ENCODE assay signal across 16 mouse cellular contexts in genomic region chrX:143678566-143678965, GRCm38 (mm10).
"Had no signal": no experiment of that assay in that cellular context is flagged by ENCODE, and none has a peak within 500 bp of the region (broad histone marks: within the 10 kb centered on the region; RNA-seq: fewer than 3 reads in every experiment).

No protein-coding gene starts in this region.

- H3K4me1 ChIP-seq: neural tube, embryonic 12.5 days; neural tube, embryonic 13.5 days; neural tube, embryonic 15.5 days; stomach, embryonic 15.5 days had no signal

- H3K27ac ChIP-seq: neural tube, embryonic 12.5 days; neural tube, embryonic 13.5 days; neural tube, embryonic 15.5 days; stomach, embryonic 15.5 days; stomach, postnatal 0 days had no signal

- H3K27me3 ChIP-seq: neural tube, embryonic 12.5 days; neural tube, embryonic 13.5 days; neural tube, embryonic 15.5 days; stomach, embryonic 15.5 days had no signal

- H3K9me3 ChIP-seq: neural tube, embryonic 12.5 days; neural tube, embryonic 13.5 days; neural tube, embryonic 15.5 days; stomach, embryonic 15.5 days had no signal

- H3K36me3 ChIP-seq: neural tube, embryonic 12.5 days; neural tube, embryonic 13.5 days; neural tube, embryonic 15.5 days; stomach, embryonic 15.5 days had no signal

- H3K4me3 ChIP-seq: neural tube, embryonic 12.5 days; neural tube, embryonic 13.5 days; neural tube, embryonic 15.5 days; stomach, embryonic 15.5 days had no signal

- H3K9ac ChIP-seq: neural tube, embryonic 12.5 days; neural tube, embryonic 13.5 days; neural tube, embryonic 15.5 days; stomach, embryonic 15.5 days had no signal

- H3K4me2 ChIP-seq: neural tube, embryonic 12.5 days; neural tube, embryonic 13.5 days; neural tube, embryonic 15.5 days; stomach, embryonic 15.5 days had no signal

- DNase-seq: right cerebral cortex, adult 18-20 months; right cerebral cortex, postnatal 14 days; right cerebral cortex, postnatal 25 days; right cerebral cortex, postnatal 4 days; spleen, adult 18-20 months; thymus, adult 18-20 months; thymus, adult 2 months; thymus, postnatal 14 days; thymus, postnatal 25 days; thymus, postnatal 36 days; thymus, postnatal 4 days had no signal
